Mouse (Mus musculus): ENCODE results near the gene Pdss2. TPM values are rescaled to one million over a fixed set of nuclear protein-coding genes. Genes with fewer than 3 reads are reported as not detected.
"Not testable (repeated sequence)": the region's sequence is repeated elsewhere in the genome, so short reads cannot be mapped to it uniquely, and the experiment has no call there.

The Pdss2 gene
- polyA plus RNA-seq, 1 experiment from 2014 or later, result 14.7 TPM

DNA sequence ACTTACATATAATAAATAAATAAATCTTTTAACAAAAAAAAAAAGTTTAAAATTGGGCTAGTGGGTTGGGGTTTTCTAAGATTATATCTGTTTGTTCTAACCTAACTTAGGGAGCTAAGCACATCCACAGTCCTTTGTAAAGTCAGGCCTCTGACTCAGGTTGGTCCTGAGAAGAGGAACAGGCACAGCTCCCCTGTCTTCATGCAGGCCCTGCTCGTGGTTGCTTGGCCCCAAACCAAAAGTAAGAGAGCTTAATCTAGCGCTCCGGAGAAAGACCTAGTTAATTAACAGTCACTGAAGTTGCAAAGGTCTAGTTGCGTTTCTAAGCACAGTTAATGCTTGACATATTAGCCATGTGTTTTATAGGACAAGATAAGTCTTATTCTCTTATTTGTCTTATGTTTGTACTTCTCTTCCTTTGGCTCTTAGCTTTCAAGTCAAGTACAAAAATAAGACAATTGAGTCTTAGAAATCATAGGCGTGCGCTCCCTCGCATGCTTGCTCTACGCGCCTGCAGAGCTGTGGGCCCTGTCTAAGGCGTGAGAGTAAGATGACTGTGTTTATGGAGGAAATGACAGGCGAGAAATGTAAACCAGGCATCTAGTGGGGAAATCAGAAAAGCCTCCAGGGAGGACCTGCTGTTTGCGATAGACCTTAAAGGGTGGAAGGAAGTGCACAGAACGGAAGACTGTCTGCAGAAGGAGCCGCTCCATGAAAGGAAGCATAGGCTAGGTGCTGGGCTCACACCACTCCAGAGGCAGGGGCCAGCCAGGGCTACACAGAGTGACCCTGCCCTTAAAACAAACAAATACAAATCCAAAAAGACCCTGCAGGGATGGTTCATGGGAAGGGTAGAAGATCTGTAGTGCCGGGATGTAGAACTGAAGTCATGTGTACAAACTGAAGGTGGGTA lies 157.7 kb downstream of the Pdss2 start:
- Histone ChIP-seq H3K4me1 (no peaks in the 10 kb centered on the region), H3K9ac (no peak overlapping the region), H3K27me3 (no peaks in the 10 kb centered on the region), H3K4me2 (no peak overlapping the region), H3K9me3 (no peaks in the 10 kb centered on the region), H3K36me3 (no peaks in the 10 kb centered on the region), H3K4me3 (no peak overlapping the region), H3K27ac (no peak overlapping the region)
- WGBS, result 71% methylated on average over 15 of the region's 15 CpGs
- no peak for ATAC-seq (ENCODE audit: insufficient number of reproducible peaks, insufficient read depth, low FRiP score, low TSS enrichment, low read depth)

- Histone ChIP-seq H3K4me1 (no peaks in the 10 kb centered on the region), H3K36me3 (no peaks in the 10 kb centered on the region), H3K27me3 (no peaks in the 10 kb centered on the region), H3K9ac (no peak overlapping the region), H3K9me3 (no peaks in the 10 kb centered on the region), H3K27ac (no peak overlapping the region), H3K4me3 (no peak overlapping the region), H3K4me2 (no peak overlapping the region)
- 88% methylated on average over 3 of the region's 3 CpGs for WGBS
- no peak for ATAC-seq (ENCODE audit: insufficient number of reproducible peaks, insufficient read depth, low FRiP score, low TSS enrichment, low read depth)
These were observed 161.4 kb downstream of the Pdss2 start for GRCm38 (mm10) chr10:43382660-43383059.

DNA sequence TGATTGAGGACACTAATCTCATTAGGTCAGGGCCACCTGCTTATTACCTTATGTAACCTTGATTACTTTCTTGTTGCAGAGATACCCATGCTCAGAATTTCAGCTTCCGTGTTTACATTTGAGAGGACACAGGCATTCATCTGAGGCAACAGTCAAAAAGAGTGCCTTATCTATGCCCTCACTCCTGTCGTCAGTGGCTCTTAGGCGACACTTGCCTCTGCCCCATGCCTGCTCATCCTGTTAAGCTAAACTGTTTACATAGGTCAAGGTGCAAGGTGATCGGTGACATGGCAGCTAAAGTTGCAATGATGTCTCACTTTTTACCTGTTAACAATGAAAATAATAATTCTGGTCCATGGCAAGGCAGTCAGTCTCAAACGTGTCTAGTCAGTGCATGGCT lies 163.3 kb downstream of the Pdss2 start:
- H3K9me3 ChIP-seq, result no peaks in the 10 kb centered on the region
- no peaks in the 10 kb centered on the region for H3K36me3 ChIP-seq
- H3K4me2 ChIP-seq, result no peak overlapping the region
- ATAC-seq (ENCODE audit: insufficient number of reproducible peaks, insufficient read depth, low FRiP score, low TSS enrichment, low read depth), result no peak
- H3K27me3 ChIP-seq, result no peaks in the 10 kb centered on the region
- 87% methylated on average over 5 of the region's 5 CpGs for WGBS
- H3K27ac ChIP-seq, result no peak overlapping the region
- no peak overlapping the region for H3K4me3 ChIP-seq
- no peaks in the 10 kb centered on the region for H3K4me1 ChIP-seq
- H3K9ac ChIP-seq, result no peak overlapping the region

DNA sequence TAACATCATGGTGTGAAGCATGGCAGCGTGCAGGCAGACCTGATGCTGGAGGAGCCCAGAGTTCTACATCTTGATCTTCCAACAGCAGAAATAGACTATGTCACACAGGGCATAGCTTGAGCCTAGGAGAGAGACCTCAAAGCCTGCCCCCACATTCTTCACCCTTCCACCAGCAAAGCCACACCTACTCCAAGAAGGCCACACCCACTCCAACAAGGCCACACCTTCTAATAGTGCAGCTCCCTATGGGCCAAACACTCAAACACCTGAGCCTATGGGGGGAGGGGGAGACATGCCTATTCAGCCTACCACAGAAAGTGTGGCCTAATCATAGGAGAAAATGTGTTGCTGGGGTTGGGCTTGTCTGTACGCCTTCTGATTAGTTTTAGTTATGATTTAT lies 171.6 kb downstream of the Pdss2 start:
- Histone ChIP-seq H3K27me3 (no peaks in the 10 kb centered on the region), H3K27ac (no peak overlapping the region), H3K9me3 (no peaks in the 10 kb centered on the region; the same call in 1 of the 2 replicates), H3K9ac (no peak overlapping the region), H3K4me2 (no peak overlapping the region), H3K4me3 (no peak overlapping the region), H3K36me3 (peaks cover 11% of the 10 kb centered on the region), H3K4me1 (no peaks in the 10 kb centered on the region)
- WGBS, result 97% methylated on average over 2 of the region's 2 CpGs
- ATAC-seq (ENCODE audit: insufficient number of reproducible peaks, insufficient read depth, low FRiP score, low TSS enrichment, low read depth), result no peak

- Histone ChIP-seq H3K27me3 (no peaks in the 10 kb centered on the region), H3K9ac (no peak overlapping the region), H3K4me1 (no peaks in the 10 kb centered on the region), H3K36me3 (peaks cover 15% of the 10 kb centered on the region), H3K4me3 (no peak overlapping the region), H3K27ac (no peak overlapping the region), H3K4me2 (no peak overlapping the region), H3K9me3 (no peaks in the 10 kb centered on the region; the same call in 1 of the 2 replicates)
- no peak for ATAC-seq (ENCODE audit: insufficient number of reproducible peaks, insufficient read depth, low FRiP score, low TSS enrichment, low read depth)
- 87% methylated on average over 6 of the region's 6 CpGs for WGBS
These were observed 172.5 kb downstream of the Pdss2 start for GRCm38 (mm10) chr10:43393818-43394217.

GRCm38 (mm10) chr10:43395824-43396223 lies 174.5 kb downstream of the Pdss2 start:
- Histone ChIP-seq H3K9ac (no peak overlapping the region), H3K36me3 (peaks cover 15% of the 10 kb centered on the region), H3K27ac (no peak overlapping the region), H3K4me2 (no peak overlapping the region), H3K4me3 (no peak overlapping the region), H3K27me3 (no peaks in the 10 kb centered on the region), H3K4me1 (no peaks in the 10 kb centered on the region), H3K9me3 (no peaks in the 10 kb centered on the region; the same call in 1 of the 2 replicates)
- WGBS, result 81% methylated on average over 4 of the region's 4 CpGs
- ATAC-seq (ENCODE audit: insufficient number of reproducible peaks, insufficient read depth, low FRiP score, low TSS enrichment, low read depth), result no peak

- no peak for ATAC-seq (ENCODE audit: insufficient number of reproducible peaks, insufficient read depth, low FRiP score, low TSS enrichment, low read depth)
- no peaks in the 10 kb centered on the region; the same call in 1 of the 2 replicates for H3K9me3 ChIP-seq
- H3K27me3 ChIP-seq, result no peaks in the 10 kb centered on the region
- WGBS, result 68% methylated on average over 7 of the region's 7 CpGs
- H3K4me2 ChIP-seq, result no peak overlapping the region
- no peak overlapping the region for H3K27ac ChIP-seq
- no peaks in the 10 kb centered on the region for H3K4me1 ChIP-seq
- no peak overlapping the region for H3K9ac ChIP-seq
- H3K36me3 ChIP-seq, result peaks cover 19% of the 10 kb centered on the region
- H3K4me3 ChIP-seq, result no peak overlapping the region
These were observed 178.5 kb downstream of the Pdss2 start for GRCm38 (mm10) chr10:43399596-43400316.

DNA sequence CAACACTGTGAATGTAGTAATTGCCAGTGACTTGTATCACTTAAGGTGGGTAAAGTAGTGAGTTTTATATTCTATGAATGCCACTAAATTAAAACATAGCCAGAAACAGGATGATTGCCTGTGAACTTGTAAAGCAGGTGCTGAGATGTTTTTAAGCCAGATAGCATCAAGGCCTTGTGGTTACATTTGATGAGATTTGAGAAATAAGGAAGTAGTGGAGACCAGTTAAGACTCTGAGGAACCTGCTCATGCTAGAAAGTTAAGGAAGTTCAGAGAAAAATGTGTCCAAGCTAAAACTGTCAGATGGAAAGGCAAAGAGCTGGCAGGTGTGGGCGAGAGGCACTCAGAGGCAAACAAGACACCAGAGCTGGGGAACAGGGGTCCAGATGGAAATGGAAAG lies 184.8 kb downstream of the Pdss2 start:
- no peak for ATAC-seq (ENCODE audit: insufficient number of reproducible peaks, insufficient read depth, low FRiP score, low TSS enrichment, low read depth)
- no peak overlapping the region for H3K9ac ChIP-seq
- no peaks in the 10 kb centered on the region for H3K27me3 ChIP-seq
- no peak overlapping the region for H3K27ac ChIP-seq
- no peaks in the 10 kb centered on the region for H3K4me1 ChIP-seq
- WGBS, result 79% methylated on average over 1 of the region's 1 CpGs
- no peak overlapping the region for H3K4me3 ChIP-seq
- H3K9me3 ChIP-seq, result no peaks in the 10 kb centered on the region
- H3K4me2 ChIP-seq, result no peak overlapping the region
- peaks cover 7% of the 10 kb centered on the region for H3K36me3 ChIP-seq

- Histone ChIP-seq H3K9ac (no peak overlapping the region), H3K27me3 (no peaks in the 10 kb centered on the region), H3K4me3 (no peak overlapping the region), H3K4me1 (no peaks in the 10 kb centered on the region), H3K4me2 (no peak overlapping the region), H3K36me3 (peaks cover 13% of the 10 kb centered on the region), H3K27ac (no peak overlapping the region), H3K9me3 (no peaks in the 10 kb centered on the region)
- 72% methylated on average over 12 of the region's 12 CpGs for WGBS
- ATAC-seq (ENCODE audit: insufficient number of reproducible peaks, insufficient read depth, low FRiP score, low TSS enrichment, low read depth), result no peak
These were observed 185.6 kb downstream of the Pdss2 start for GRCm38 (mm10) chr10:43406885-43407284.

DNA sequence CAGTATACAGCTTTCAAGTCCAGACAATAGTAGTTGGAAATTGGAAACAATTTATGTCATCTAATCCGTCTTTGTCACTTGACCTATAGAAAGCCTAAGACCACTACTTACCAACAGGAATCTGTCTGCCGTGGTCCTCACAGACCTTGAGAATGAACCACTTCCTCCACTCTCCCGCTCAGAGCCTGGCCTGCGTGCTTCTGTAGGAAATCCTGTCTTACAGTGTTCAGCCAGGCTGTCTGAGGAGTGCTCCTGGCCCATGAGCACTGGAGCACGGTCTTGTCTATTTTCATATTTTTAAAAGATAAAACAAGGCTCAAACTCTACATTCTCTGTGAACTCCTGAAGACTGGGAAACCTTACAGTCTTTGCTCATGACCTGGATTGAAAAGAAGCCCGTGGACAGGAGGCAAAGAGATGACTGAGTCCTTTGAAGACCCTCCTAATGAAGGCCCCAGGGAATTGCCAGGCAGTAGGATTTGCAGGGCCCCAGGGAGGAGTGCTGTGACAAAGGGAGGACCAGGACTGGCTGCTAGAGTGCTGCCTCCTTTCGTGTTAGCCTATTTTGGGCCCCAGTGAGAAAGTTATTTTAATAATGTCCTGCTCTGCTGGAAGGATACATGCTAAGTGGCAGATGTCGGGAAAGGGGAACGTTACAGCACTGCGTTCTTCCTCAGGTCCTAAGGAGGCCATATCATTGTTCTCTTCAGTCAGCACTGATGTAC lies 188.4 kb downstream of the Pdss2 start:
- 82% methylated on average over 10 of the region's 10 CpGs for WGBS
- no peaks in the 10 kb centered on the region for H3K9me3 ChIP-seq
- no peaks in the 10 kb centered on the region for H3K27me3 ChIP-seq
- no peak overlapping the region for H3K4me2 ChIP-seq
- H3K36me3 ChIP-seq, result peaks cover 14% of the 10 kb centered on the region
- ATAC-seq (ENCODE audit: insufficient number of reproducible peaks, insufficient read depth, low FRiP score, low TSS enrichment, low read depth), result no peak
- no peak overlapping the region for H3K4me3 ChIP-seq
- no peak overlapping the region for H3K9ac ChIP-seq
- H3K4me1 ChIP-seq, result no peaks in the 10 kb centered on the region
- H3K27ac ChIP-seq, result no peak overlapping the region

DNA sequence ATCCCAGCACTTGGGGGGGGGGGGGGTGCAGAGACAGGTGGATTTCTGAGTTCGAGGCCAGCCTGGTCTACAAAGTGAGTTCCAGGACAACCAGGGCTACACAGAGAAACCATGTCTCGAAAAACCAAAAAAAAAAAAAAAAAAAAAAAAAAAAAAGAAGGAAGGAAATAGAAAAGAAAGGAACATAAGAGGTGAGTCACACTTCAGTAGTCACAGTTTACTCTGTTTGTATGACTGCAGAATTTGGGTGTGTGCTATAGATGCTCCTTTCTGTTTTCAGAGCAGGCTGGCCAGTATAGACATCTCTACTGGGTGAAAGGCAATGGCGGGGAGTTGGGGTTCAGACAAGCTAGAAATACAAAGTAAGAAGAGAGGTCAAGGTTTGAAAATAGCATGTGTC lies 189.9 kb downstream of the Pdss2 start:
- ATAC-seq (ENCODE audit: insufficient number of reproducible peaks, insufficient read depth, low FRiP score, low TSS enrichment, low read depth); H3K9me3 ChIP-seq; H3K4me2 ChIP-seq; H3K4me1 ChIP-seq; H3K9ac ChIP-seq; H3K27ac ChIP-seq; H3K27me3 ChIP-seq; H3K4me3 ChIP-seq: not testable (repeated sequence)
- peaks cover 25% of the 10 kb centered on the region for H3K36me3 ChIP-seq
- WGBS, result 98% methylated on average over 2 of the region's 3 CpGs
